Mouse (Mus musculus): ENCODE measurements at regions not wholly inside any gene's neighbourhood (a gene's known extent, or its start where the extent isn't known, plus 50 kb on each side); places are given as distances from the start of the nearest gene placed in this dataset.
A peak's percentile ranks its signal among the peaks of the same experiment; 100 is the strongest.

- Histone ChIP-seq H3K4me3 (replicated peaks) (no peak overlapping the region), H3K9ac (no peak overlapping the region), H3K27me3 (no peaks in the 10 kb centered on the region), H3K36me3 (no peaks in the 10 kb centered on the region), H3K9me3 (replicated peaks) (no peaks in the 10 kb centered on the region), H3K4me1 (no peaks in the 10 kb centered on the region), H3K4me2 (replicated peaks) (no peak overlapping the region), H3K27ac (replicated peaks) (no peak overlapping the region)
- 85% methylated on average over 5 of the region's 5 CpGs for WGBS
- ATAC-seq (ENCODE audit: insufficient number of reproducible peaks, low FRiP score, low TSS enrichment, low read depth) = no peak
Measured at GRCm38 (mm10) chr12:7739352-7739994, 238.0 kb upstream of the Apob start.

- no peak for ATAC-seq (ENCODE audit: insufficient number of reproducible peaks, low FRiP score, low TSS enrichment, low read depth)
- H3K27me3 ChIP-seq = no peaks in the 10 kb centered on the region
Measured at GRCm38 (mm10) chr12:7746708-7747107, 230.7 kb upstream of the Apob start.

GRCm38 (mm10) chr12:7749319-7750238 lies 227.9 kb upstream of the Apob start:
- H3K9ac ChIP-seq = no peak overlapping the region
- WGBS = 33% methylated on average over 5 of the region's 5 CpGs

More at GRCm38 (mm10) chr12:7746708-7747107, 230.7 kb upstream of the Apob start:
- 50% methylated on average over 2 of the region's 2 CpGs for WGBS
- Histone ChIP-seq H3K4me1 (no peaks in the 10 kb centered on the region), H3K36me3 (no peaks in the 10 kb centered on the region), H3K27ac (replicated peaks) (no peak overlapping the region), H3K9me3 (replicated peaks) (no peaks in the 10 kb centered on the region), H3K4me3 (replicated peaks) (no peak overlapping the region), H3K4me2 (replicated peaks) (no peak overlapping the region), H3K9ac (no peak overlapping the region)

GRCm38 (mm10) chr12:7754861-7755260 lies 222.6 kb upstream of the Apob start:
- no peaks in the 10 kb centered on the region for H3K36me3 ChIP-seq
- H3K27ac ChIP-seq (replicated peaks) = no peak overlapping the region
- no peaks in the 10 kb centered on the region for H3K9me3 ChIP-seq (replicated peaks)
- no peak overlapping the region for H3K9ac ChIP-seq
- no peaks in the 10 kb centered on the region for H3K4me1 ChIP-seq
- H3K4me2 ChIP-seq (replicated peaks) = no peak overlapping the region
- 77% methylated on average over 5 of the region's 5 CpGs for WGBS
- no peak overlapping the region for H3K4me3 ChIP-seq (replicated peaks)
- no peak for ATAC-seq (ENCODE audit: insufficient number of reproducible peaks, low FRiP score, low TSS enrichment, low read depth)
- H3K27me3 ChIP-seq = no peaks in the 10 kb centered on the region

More at GRCm38 (mm10) chr12:7749319-7750238, 227.9 kb upstream of the Apob start:
- no peak overlapping the region for H3K4me3 ChIP-seq (replicated peaks)
- no peaks in the 10 kb centered on the region for H3K9me3 ChIP-seq (replicated peaks)
- no peak overlapping the region for H3K4me2 ChIP-seq (replicated peaks)
- H3K36me3 ChIP-seq = no peaks in the 10 kb centered on the region
- ATAC-seq (ENCODE audit: insufficient number of reproducible peaks, low FRiP score, low TSS enrichment, low read depth) = no peak
- no peaks in the 10 kb centered on the region for H3K27me3 ChIP-seq
- no peak overlapping the region for H3K27ac ChIP-seq (replicated peaks)
- H3K4me1 ChIP-seq = no peaks in the 10 kb centered on the region

GRCm38 (mm10) chr12:7764795-7765697 lies 212.4 kb upstream of the Apob start:
- Histone ChIP-seq H3K9ac (no peak overlapping the region), H3K27ac (replicated peaks) (no peak overlapping the region), H3K36me3 (no peaks in the 10 kb centered on the region), H3K4me2 (replicated peaks) (no peak overlapping the region), H3K27me3 (no peaks in the 10 kb centered on the region), H3K4me3 (replicated peaks) (no peak overlapping the region), H3K9me3 (replicated peaks) (no peaks in the 10 kb centered on the region), H3K4me1 (no peaks in the 10 kb centered on the region)
- 68% methylated on average over 11 of the region's 11 CpGs for WGBS
- ATAC-seq (ENCODE audit: insufficient number of reproducible peaks, low FRiP score, low TSS enrichment, low read depth) = no peak

GRCm38 (mm10) chr12:7774127-7774526 lies 203.3 kb upstream of the Apob start:
- Histone ChIP-seq H3K27me3 (no peaks in the 10 kb centered on the region; the same call in 1 of the 2 replicates), H3K9me3 (replicated peaks) (no peaks in the 10 kb centered on the region), H3K27ac (replicated peaks) (no peak overlapping the region), H3K36me3 (no peaks in the 10 kb centered on the region), H3K4me3 (replicated peaks) (no peak overlapping the region), H3K4me2 (replicated peaks) (no peak overlapping the region), H3K4me1 (no peaks in the 10 kb centered on the region), H3K9ac (no peak overlapping the region)
- no peak for ATAC-seq (ENCODE audit: insufficient number of reproducible peaks, low FRiP score, low TSS enrichment, low read depth)
- 33% methylated on average over 3 of the region's 3 CpGs for WGBS

GRCm38 (mm10) chr12:7776335-7776734 lies 201.1 kb upstream of the Apob start:
- no peak overlapping the region for H3K4me3 ChIP-seq (replicated peaks)
- no peak overlapping the region for H3K9ac ChIP-seq
- no peaks in the 10 kb centered on the region for H3K36me3 ChIP-seq
- no peaks in the 10 kb centered on the region for H3K9me3 ChIP-seq (replicated peaks)
- H3K4me1 ChIP-seq = no peaks in the 10 kb centered on the region
- no peak overlapping the region for H3K4me2 ChIP-seq (replicated peaks)
- H3K27me3 ChIP-seq = no peaks in the 10 kb centered on the region; the same call in 1 of the 2 replicates
- WGBS = 60% methylated on average over 3 of the region's 3 CpGs
- H3K27ac ChIP-seq (replicated peaks) = no peak overlapping the region
- no peak for ATAC-seq (ENCODE audit: insufficient number of reproducible peaks, low FRiP score, low TSS enrichment, low read depth)

GRCm38 (mm10) chr12:7777220-7778055 lies 200.0 kb upstream of the Apob start:
- no peaks in the 10 kb centered on the region for H3K4me1 ChIP-seq
- peak; percentile 39; the same call in 1 of the 2 replicates for ATAC-seq (ENCODE audit: insufficient number of reproducible peaks, low FRiP score, low TSS enrichment, low read depth)
- WGBS = 56% methylated on average over 10 of the region's 10 CpGs

GRCm38 (mm10) chr12:7778056-7778440 lies 199.4 kb upstream of the Apob start:
- H3K36me3 ChIP-seq = no peaks in the 10 kb centered on the region
- H3K27ac ChIP-seq (replicated peaks) = no peak overlapping the region
- H3K4me3 ChIP-seq (replicated peaks) = no peak overlapping the region
- no peaks in the 10 kb centered on the region; the same call in 1 of the 2 replicates for H3K27me3 ChIP-seq
- 38% methylated on average over 6 of the region's 6 CpGs for WGBS
- ATAC-seq (ENCODE audit: insufficient number of reproducible peaks, low FRiP score, low TSS enrichment, low read depth) = no peak
- no peak overlapping the region for H3K4me2 ChIP-seq (replicated peaks)
- no peaks in the 10 kb centered on the region for H3K9me3 ChIP-seq (replicated peaks)
- H3K4me1 ChIP-seq = no peaks in the 10 kb centered on the region
- H3K9ac ChIP-seq = no peak overlapping the region

More at GRCm38 (mm10) chr12:7777220-7778055, 200.0 kb upstream of the Apob start:
- no peak overlapping the region for H3K9ac ChIP-seq
- no peaks in the 10 kb centered on the region; the same call in 1 of the 2 replicates for H3K27me3 ChIP-seq
- H3K9me3 ChIP-seq (replicated peaks) = no peaks in the 10 kb centered on the region
- H3K4me2 ChIP-seq (replicated peaks) = no peak overlapping the region
- no peak overlapping the region for H3K4me3 ChIP-seq (replicated peaks)
- H3K36me3 ChIP-seq = no peaks in the 10 kb centered on the region
- no peak overlapping the region for H3K27ac ChIP-seq (replicated peaks)

- Histone ChIP-seq H3K4me3 (replicated peaks) (no peak overlapping the region), H3K27ac (replicated peaks) (no peak overlapping the region), H3K27me3 (no peaks in the 10 kb centered on the region), H3K36me3 (no peaks in the 10 kb centered on the region), H3K9me3 (replicated peaks) (no peaks in the 10 kb centered on the region), H3K4me2 (replicated peaks) (no peak overlapping the region), H3K4me1 (no peaks in the 10 kb centered on the region), H3K9ac (no peak overlapping the region)
- 76% methylated on average over 5 of the region's 5 CpGs for WGBS
- no peak for ATAC-seq (ENCODE audit: insufficient number of reproducible peaks, low FRiP score, low TSS enrichment, low read depth)
Measured at GRCm38 (mm10) chr12:7816616-7817015, 160.8 kb upstream of the Apob start.

Data from embryonic facial prominence, embryonic 15.5 days (tissue).